Mouse (Mus musculus): ENCODE data around the gene Plcg1. TPM values are rescaled to one million over a fixed set of nuclear protein-coding genes. Genes with fewer than 3 reads are reported as not detected.

Plcg1 gene
- polyA plus RNA-seq, 2 experiments: 56.8 to 131 TPM

GRCm38 (mm10) chr2:160810376-160810775 lies 79.3 kb downstream of the Plcg1 start:
- no peak overlapping the region for H3K27ac ChIP-seq (replicated peaks; ENCODE audit: low read depth, low read length)
- no peaks in the 10 kb centered on the region for H3K27me3 ChIP-seq (ENCODE audit: control insufficient read depth, insufficient read depth, low read length)
- H3K9me3 ChIP-seq (ENCODE audit: control insufficient read depth, low read length): no peaks in the 10 kb centered on the region
- no peak overlapping the region for H3K4me3 ChIP-seq (replicated peaks; ENCODE audit: low read length)
- no peaks in the 10 kb centered on the region for H3K36me3 ChIP-seq (ENCODE audit: control insufficient read depth, insufficient read depth, low read length)
- no peaks in the 10 kb centered on the region for H3K4me1 ChIP-seq (ENCODE audit: control insufficient read depth, insufficient read depth, low read length)
- DNase-seq (ENCODE audit: low spot score) (no peak), ATAC-seq (ENCODE audit: low FRiP score, low read depth) (no peak)
- TF ChIP-seq POLR2A (IDR thresholded peaks at IDR 0.05; ENCODE audit: borderline replicate concordance, extremely low read depth, insufficient read depth, insufficient read length): no peak
- no peak overlapping the region for H3K9ac ChIP-seq (ENCODE audit: low read depth, low read length, severe bottlenecking)
- no peak overlapping the region for H3K4me2 ChIP-seq (replicated peaks; ENCODE audit: low read depth, low read length, severe bottlenecking)

DNA sequence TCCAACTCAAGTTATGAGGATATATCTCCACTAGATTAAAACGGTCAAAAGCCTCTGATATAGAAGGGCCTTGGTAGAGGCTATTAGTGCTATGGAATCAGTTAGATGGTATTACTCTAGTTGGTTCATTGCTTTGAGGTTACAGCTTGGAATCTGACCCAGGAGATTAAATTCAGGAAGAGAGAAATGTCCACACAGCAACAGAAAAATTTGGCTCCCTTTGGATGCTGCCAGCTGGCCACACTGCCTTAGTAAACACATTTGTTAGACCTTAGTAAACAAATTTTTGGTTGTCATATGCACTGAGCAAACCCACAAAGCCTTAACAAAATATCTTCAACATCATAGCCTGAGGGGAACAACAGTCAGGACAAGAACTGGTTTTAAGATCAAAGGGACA lies 79.7 kb downstream of the Plcg1 start:
- Histone ChIP-seq H3K9me3 (ENCODE audit: control insufficient read depth, low read length) (no peaks in the 10 kb centered on the region), H3K27ac (replicated peaks; ENCODE audit: low read depth, low read length) (no peak overlapping the region), H3K4me1 (ENCODE audit: control insufficient read depth, insufficient read depth, low read length) (no peaks in the 10 kb centered on the region), H3K4me2 (replicated peaks; ENCODE audit: low read depth, low read length, severe bottlenecking) (no peak overlapping the region), H3K4me3 (replicated peaks; ENCODE audit: low read length) (no peak overlapping the region), H3K9ac (ENCODE audit: low read depth, low read length, severe bottlenecking) (no peak overlapping the region), H3K27me3 (ENCODE audit: control insufficient read depth, insufficient read depth, low read length) (no peaks in the 10 kb centered on the region), H3K36me3 (ENCODE audit: control insufficient read depth, insufficient read depth, low read length) (no peaks in the 10 kb centered on the region)
- ATAC-seq (ENCODE audit: low FRiP score, low read depth) (no peak), DNase-seq (ENCODE audit: low spot score) (no peak)
- no peak for TF ChIP-seq POLR2A (IDR thresholded peaks at IDR 0.05; ENCODE audit: borderline replicate concordance, extremely low read depth, insufficient read depth, insufficient read length)
- 87% methylated on average over 1 of the region's 1 CpGs for WGBS

Other genes with a start within 250 kb of the Plcg1 start
- 35.2 and 46.1 TPM in 2 replicates for gene Top1, start 85.4 kb upstream of the Plcg1 start, polyA plus RNA-seq (2012; rRNA removed)
- gene Top1, start 85.4 kb upstream of the Plcg1 start, polyA plus RNA-seq (2014; fragmentation: Nextera tagmentation; extraction: Ambion mirVana): 65.1 and 74.4 TPM in 2 replicates
- gene Zhx3, start 141.7 kb downstream of the Plcg1 start, polyA plus RNA-seq (2012; rRNA removed): 6.5 and 8.3 TPM in 2 replicates
- 13.7 and 14.5 TPM in 2 replicates for gene Zhx3, start 141.7 kb downstream of the Plcg1 start, polyA plus RNA-seq (2014; fragmentation: Nextera tagmentation; extraction: Ambion mirVana)
- 2.6 and 2.9 TPM in 2 replicates for gene Lpin3, start 149.4 kb downstream of the Plcg1 start, polyA plus RNA-seq (2012; rRNA removed)
- gene Lpin3, start 149.4 kb downstream of the Plcg1 start, polyA plus RNA-seq (2014; fragmentation: Nextera tagmentation; extraction: Ambion mirVana): 1.8 and 2.3 TPM in 2 replicates
- gene Emilin3, start 181.0 kb downstream of the Plcg1 start, polyA plus RNA-seq (2012; rRNA removed): 69.3 and 89.0 TPM in 2 replicates
- 30.3 and 32.3 TPM in 2 replicates for gene Emilin3, start 181.0 kb downstream of the Plcg1 start, polyA plus RNA-seq (2014; fragmentation: Nextera tagmentation; extraction: Ambion mirVana)